Mouse (Mus musculus) megakaryocyte, embryonic 14.5 days (primary cell): ENCODE data around the gene Bcas3. TPM values are rescaled to one million over a fixed set of nuclear protein-coding genes. Genes with fewer than 3 reads are reported as not detected.

Experiments
- H3K27me3 ChIP-seq: replicated peaks from 2 replicates; pipeline ENCODE3; 2012; ENCODE audit warnings: inconsistent platforms
- H3K36me3 ChIP-seq: replicated peaks from 2 replicates; pipeline ENCODE3; 2012; ENCODE audit warnings: low read length, inconsistent platforms, mixed read lengths
- H3K4me1 ChIP-seq: 2 replicates; pipeline ENCODE4 v1.6.1; 2012; ENCODE audit warnings: inconsistent platforms
- H3K4me3 ChIP-seq: replicated peaks from 2 replicates; pipeline ENCODE3; 2012; ENCODE audit warnings: moderate library complexity, mild to moderate bottlenecking, inconsistent platforms
- H3K9me3 ChIP-seq: 2 replicates; pipeline ENCODE4 v1.6.1; 2012; ENCODE audit warnings: inconsistent platforms
- FLI1 ChIP-seq: IDR thresholded peaks from 2 replicates; pipeline ENCODE4 v1.6.1; 2012; ENCODE audit warnings: low read length, inconsistent platforms, mixed read lengths
- GATA1 ChIP-seq: IDR thresholded peaks from 3 replicates; pipeline ENCODE4 v1.6.1; 2012; ENCODE audit warnings: mixed read lengths, low read length, inconsistent platforms, borderline replicate concordance
- polyA plus RNA-seq: library from polyadenylated mRNA; stranded (reverse); fragments of >175 nt; gene quantifications from 2 replicates; pipeline ENCODE4 v1.2.3, GENCODE M21; 2012; ENCODE audit warnings: low replicate concordance; ENCODE audit not compliant: insufficient read depth

The Bcas3 gene
- polyA plus RNA-seq, 1 experiment, result 212 TPM

DNA sequence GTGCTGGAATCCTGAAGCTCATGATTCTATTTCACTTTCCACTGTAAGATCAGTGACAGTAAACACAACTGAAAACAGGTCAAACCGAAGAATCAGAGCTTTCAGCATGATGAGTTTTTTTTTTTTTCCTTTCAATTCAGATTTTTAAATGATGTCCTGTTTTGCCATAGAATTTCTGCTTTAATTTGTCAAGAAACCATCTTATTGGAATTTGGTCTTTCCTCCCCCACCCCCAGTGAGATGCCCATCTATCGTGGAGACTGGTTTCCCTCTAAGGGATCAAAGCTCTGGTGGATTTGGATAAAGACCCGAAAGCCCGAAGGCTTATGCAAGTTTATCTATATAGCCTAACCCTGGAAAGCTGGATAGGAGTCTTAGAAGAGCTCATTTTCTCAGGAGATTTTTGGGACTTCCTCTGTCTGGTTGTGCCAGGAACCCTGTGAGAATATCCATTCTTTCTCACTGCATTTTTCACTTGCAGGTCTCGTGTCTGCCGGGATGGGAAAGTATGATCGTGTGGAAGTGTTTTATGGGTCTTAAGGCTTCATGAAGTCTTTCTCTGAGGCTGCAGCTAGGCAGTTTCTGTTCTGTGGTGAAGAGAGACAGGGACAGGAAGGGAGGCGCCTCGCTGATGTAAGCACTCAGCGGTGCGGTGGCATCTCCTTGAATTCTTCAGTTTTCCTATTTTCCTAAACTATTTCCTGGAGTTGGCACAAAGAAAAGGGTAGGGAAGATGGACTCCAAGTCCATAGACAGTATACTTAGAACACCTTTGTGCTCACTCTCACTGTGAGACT is 173.2 kb downstream of the Bcas3 start:
- no peak for TF ChIP-seq FLI1
- peaks cover 79% of the 10 kb centered on the region for H3K4me1 ChIP-seq
- H3K27me3 ChIP-seq, result peaks cover 10% of the 10 kb centered on the region
- H3K4me3 ChIP-seq, result peak overlapping the region; percentile 76
- H3K9me3 ChIP-seq, result no peaks in the 10 kb centered on the region
- no peaks in the 10 kb centered on the region for H3K36me3 ChIP-seq

DNA sequence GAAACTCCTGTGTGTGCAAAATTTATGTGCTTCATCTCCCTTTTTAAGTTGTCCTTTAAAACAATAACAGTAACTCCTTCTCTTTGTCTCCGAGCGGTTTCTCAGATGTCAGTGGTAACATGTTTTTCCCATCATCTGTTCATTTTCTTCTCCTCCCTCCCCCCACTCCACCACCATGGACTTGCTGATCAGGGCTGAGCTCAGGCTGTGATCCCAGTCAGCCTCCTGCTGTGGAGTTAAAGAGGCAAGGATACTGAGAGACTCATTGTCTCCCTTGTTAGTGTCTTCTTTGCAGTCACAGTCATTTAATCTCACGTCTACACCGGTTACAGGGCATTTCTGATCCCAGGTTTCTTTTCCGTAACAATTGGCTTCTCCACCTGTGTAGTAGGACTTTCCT is 174.3 kb downstream of the Bcas3 start:
- Histone ChIP-seq H3K4me3 (no peak overlapping the region), H3K36me3 (no peaks in the 10 kb centered on the region), H3K4me1 (peaks cover 74% of the 10 kb centered on the region), H3K27me3 (peaks cover 10% of the 10 kb centered on the region), H3K9me3 (no peaks in the 10 kb centered on the region)
- no peak for TF ChIP-seq FLI1
- TF ChIP-seq GATA1, result no peak

DNA sequence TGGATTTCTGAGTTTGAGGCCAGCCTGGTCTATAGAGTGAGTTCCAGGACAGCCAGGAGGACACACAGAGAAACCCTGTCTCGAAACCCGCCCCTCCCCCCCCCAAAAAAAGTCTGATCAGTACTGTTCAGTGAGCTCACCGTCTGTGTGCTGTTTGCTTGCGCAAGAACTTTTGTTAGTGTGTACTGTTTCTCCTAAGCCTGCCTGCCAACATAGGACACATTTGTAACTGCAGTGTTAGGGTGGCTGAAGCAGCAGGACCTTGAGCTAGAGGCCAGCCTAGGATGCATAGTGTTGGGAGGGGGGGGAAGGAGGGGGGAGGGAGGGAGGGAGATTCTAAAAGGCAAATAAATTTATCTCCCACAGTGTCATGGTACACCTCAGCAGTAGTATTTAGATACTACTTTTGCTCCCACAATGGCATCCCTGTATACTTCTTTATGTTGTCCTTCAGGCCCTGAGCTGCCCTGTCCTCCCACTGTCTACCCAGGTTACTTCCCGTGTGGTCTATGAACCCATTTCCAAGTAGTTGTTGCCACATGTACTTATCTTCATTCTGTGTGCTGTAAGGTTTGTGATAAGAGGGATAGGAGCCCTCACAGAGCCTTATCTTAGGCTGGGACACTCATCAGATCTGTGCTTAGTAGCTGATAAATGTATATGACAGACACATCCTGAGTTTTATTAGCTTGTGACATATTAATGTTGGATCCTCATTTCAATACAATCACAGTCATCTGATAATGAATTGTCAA is 176.7 kb downstream of the Bcas3 start:
- Histone ChIP-seq H3K27me3 (peaks cover 8% of the 10 kb centered on the region), H3K4me3 (no peak overlapping the region), H3K9me3 (no peaks in the 10 kb centered on the region), H3K36me3 (no peaks in the 10 kb centered on the region), H3K4me1 (peaks cover 66% of the 10 kb centered on the region)
- TF ChIP-seq FLI1, result no peak
- TF ChIP-seq GATA1, result no peak

DNA sequence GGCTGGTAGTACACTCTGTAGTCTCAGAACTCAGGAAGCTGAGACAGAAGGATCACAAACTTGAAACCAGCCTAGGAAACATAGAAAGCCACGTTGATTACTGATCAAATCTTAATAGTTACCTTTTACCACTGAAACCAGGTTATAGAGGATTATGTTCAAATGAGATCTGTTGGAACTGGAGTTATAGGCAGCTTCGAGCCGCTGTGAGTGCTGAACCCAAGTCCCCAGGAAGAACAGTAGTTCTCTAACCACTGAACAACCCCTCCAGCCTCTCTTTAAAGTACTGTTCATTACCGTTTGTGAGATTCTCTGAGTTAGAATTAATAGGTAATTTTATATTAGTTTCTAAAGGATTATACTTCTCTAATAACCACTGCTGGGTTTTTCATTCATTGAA is 188.0 kb downstream of the Bcas3 start:
- Histone ChIP-seq H3K4me3 (no peak overlapping the region), H3K36me3 (no peaks in the 10 kb centered on the region), H3K27me3 (peaks cover 3% of the 10 kb centered on the region), H3K4me1 (peaks cover 22% of the 10 kb centered on the region), H3K9me3 (no peaks in the 10 kb centered on the region)
- TF ChIP-seq FLI1 (no peak), GATA1 (no peak)

DNA sequence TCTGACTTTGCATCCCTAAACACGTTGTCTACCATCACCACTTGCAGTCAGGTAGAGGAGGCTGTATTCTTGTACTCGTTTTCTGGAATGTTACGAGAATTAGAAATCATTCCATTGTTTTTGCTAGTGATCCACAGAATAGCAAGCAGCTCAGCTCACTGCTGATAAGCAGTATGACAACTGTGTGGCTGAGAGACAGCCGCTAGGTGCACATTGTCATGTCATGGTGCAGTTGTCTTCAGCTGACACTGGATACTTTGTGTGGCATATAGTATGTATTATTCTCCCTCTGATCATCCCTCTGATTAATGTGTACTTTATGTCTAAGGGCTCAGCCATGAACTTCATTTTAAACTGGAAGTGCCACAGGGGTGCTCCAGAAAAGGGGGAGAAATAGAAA is 190.3 kb downstream of the Bcas3 start:
- Histone ChIP-seq H3K4me1 (peaks cover 22% of the 10 kb centered on the region), H3K27me3 (peaks cover 3% of the 10 kb centered on the region), H3K4me3 (peak overlapping the region; percentile 57), H3K9me3 (no peaks in the 10 kb centered on the region), H3K36me3 (no peaks in the 10 kb centered on the region)
- TF ChIP-seq GATA1, result no peak
- TF ChIP-seq FLI1, result no peak

DNA sequence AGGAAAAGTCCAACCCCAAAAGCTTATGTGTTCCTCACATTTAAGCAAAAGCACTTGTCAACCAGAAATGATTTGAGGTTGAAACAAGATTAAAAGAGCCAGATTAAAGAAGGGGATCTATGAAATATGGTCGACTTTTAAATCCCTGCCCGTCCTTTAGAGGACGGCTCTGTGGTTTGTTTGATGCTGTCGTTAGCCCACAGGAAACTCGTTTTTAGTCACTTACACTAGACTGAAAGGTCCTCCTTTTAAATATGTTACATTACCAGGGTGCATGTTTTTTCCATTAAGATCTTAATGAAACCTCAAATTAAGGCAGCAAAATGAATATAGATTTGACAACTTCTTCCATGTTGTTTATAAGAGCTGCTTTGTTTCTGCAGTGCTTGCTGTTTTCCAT is 192.6 kb downstream of the Bcas3 start:
- TF ChIP-seq FLI1, result no peak
- TF ChIP-seq GATA1, result no peak
- Histone ChIP-seq H3K27me3 (peaks cover 6% of the 10 kb centered on the region), H3K9me3 (no peaks in the 10 kb centered on the region), H3K36me3 (no peaks in the 10 kb centered on the region), H3K4me1 (peaks cover 28% of the 10 kb centered on the region), H3K4me3 (no peak overlapping the region)

DNA sequence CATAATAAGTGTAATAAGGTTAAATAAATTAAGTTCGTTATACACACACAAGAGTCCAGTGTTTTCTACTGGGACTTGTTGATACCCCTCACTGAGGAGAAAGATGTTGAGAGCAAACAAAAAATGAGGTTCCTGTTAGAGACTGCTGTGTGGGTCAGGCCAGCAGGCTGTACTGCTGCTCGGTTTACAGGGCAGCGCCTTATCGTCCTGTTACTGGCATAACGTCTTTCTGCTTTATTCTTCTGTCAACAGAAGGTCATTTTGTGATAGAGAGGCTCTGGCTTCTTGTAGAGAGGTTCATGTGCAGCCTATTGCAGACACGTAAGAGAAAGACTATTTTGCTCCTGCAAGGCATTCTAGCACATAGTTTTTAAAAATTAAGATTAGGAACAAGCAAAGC is 195.0 kb downstream of the Bcas3 start:
- Histone ChIP-seq H3K9me3 (no peaks in the 10 kb centered on the region), H3K4me3 (no peak overlapping the region), H3K4me1 (peaks cover 22% of the 10 kb centered on the region), H3K36me3 (no peaks in the 10 kb centered on the region), H3K27me3 (peaks cover 3% of the 10 kb centered on the region)
- no peak for TF ChIP-seq FLI1
- no peak for TF ChIP-seq GATA1

DNA sequence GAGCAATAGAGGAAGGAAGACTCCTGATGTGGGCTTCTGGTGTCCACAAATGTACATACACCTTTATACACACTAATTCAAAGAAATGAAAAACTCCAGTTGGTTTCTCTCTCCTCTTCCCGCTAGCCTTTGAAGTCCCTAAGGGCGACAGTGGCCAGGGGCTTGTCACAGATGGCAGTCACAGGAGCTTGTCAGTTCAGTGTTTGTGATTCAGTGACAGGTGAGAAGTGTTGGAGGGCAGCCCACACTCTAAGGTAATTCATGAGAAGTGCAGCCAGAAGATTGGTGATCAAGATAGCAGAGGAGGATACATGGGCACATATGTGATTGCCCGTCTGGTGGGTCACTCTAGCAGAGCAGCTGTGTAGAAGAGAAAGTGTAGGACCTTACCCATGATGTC is 196.7 kb downstream of the Bcas3 start:
- H3K36me3 ChIP-seq, result peaks cover 2% of the 10 kb centered on the region
- peaks cover 3% of the 10 kb centered on the region for H3K27me3 ChIP-seq
- TF ChIP-seq GATA1, result no peak
- no peak overlapping the region for H3K4me3 ChIP-seq
- H3K9me3 ChIP-seq, result no peaks in the 10 kb centered on the region
- H3K4me1 ChIP-seq, result peaks cover 29% of the 10 kb centered on the region

DNA sequence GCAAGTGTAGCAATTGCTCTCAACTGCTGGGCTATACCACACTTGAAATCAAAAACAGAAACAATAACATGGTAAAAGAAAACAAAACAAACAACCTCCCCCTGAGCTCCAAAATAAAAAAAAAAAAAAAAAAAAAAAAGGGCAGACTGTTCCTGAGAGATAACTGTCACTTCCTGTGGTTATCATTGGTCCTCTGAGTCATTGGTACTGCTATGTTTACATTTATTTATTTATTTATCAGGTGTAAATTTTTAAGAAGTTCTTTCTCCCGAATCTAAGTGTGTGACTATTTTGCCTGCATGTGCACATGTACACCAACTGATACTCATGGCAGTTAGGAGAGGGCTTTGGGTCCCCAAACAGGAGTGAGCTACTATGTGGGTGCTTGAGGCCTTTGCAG is 202.1 kb downstream of the Bcas3 start:
- Histone ChIP-seq H3K27me3 (no peaks in the 10 kb centered on the region), H3K4me3 (peak overlapping the region; percentile 50), H3K9me3 (no peaks in the 10 kb centered on the region), H3K4me1 (peaks cover 58% of the 10 kb centered on the region), H3K36me3 (peaks cover 23% of the 10 kb centered on the region)
- TF ChIP-seq FLI1 (no peak), GATA1 (no peak)

DNA sequence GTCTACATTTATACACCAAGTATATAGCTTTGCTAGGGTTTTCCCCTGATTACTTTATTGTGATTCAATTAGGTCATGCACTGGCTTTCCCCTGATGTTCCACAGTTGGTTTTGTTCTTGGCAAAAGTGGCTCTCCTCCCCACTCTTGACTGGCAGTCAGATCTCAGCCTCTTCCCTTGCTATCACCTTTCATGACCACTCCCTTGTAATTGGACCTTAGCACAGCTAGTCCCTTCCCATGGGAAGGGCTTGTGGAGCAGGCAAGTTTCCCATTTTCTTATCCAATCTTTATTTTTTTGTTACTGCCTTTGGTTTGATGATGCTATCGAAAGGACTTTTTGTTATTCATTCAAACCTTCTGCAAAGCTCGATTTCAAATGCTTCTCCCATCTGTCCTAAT is 202.8 kb downstream of the Bcas3 start:
- TF ChIP-seq FLI1, result no peak
- TF ChIP-seq GATA1, result no peak
- peaks cover 64% of the 10 kb centered on the region for H3K4me1 ChIP-seq
- no peaks in the 10 kb centered on the region for H3K9me3 ChIP-seq
- H3K4me3 ChIP-seq, result no peak overlapping the region
- H3K36me3 ChIP-seq, result peaks cover 29% of the 10 kb centered on the region
- H3K27me3 ChIP-seq, result no peaks in the 10 kb centered on the region
